Mouse (Mus musculus) spleen, adult 2 months (tissue): ENCODE results near the gene Chmp4b. TPM values are rescaled to one million over a fixed set of nuclear protein-coding genes. Genes with fewer than 3 reads are reported as not detected.

ENCODE experiments used
- DNase-seq, 2 experiments: peaks; one replicate each; pipeline versions ENCODE4 v3.0.0 to v3.0.0-alpha.2; 2012 to 2021; ENCODE audit warnings: low spot score in 2 of 2, low read depth in 1 of 2
- H3K27ac ChIP-seq: fragments of 200-500 bp; 2 replicates; pipeline ENCODE4 v1.5.1; 2012; ENCODE audit warnings: low read length, inconsistent platforms; ENCODE audit not compliant: insufficient read depth
- H3K27me3 ChIP-seq: fragments of 200-500 bp; 2 replicates; pipeline ENCODE4 v1.6.1; 2012; ENCODE audit warnings: mild to moderate bottlenecking, moderate library complexity, low read length, inconsistent platforms; ENCODE audit not compliant: control insufficient read depth, insufficient read depth
- H3K36me3 ChIP-seq: fragments of 200-500 bp; 2 replicates; pipeline ENCODE4 v1.6.1; 2012; ENCODE audit warnings: mild to moderate bottlenecking, low read length, inconsistent platforms; ENCODE audit not compliant: control insufficient read depth, insufficient read depth
- H3K4me1 ChIP-seq: fragments of 200-500 bp; 2 replicates; pipeline ENCODE4 v1.6.1; 2011; ENCODE audit warnings: inconsistent platforms; ENCODE audit not compliant: control insufficient read depth, insufficient read depth, insufficient read length
- H3K4me3 ChIP-seq: fragments of 200-500 bp; 2 replicates; pipeline ENCODE4 v1.5.1; 2011; ENCODE audit warnings: mild to moderate bottlenecking, inconsistent platforms; ENCODE audit not compliant: insufficient read depth, insufficient read length; ENCODE audit errors: extremely low read depth
- CTCF ChIP-seq: fragments of 200-500 bp; IDR thresholded peaks from 2 replicates; pipeline ENCODE4 v1.5.1; 2011; ENCODE audit warnings: mild to moderate bottlenecking, inconsistent platforms; ENCODE audit not compliant: insufficient read depth, insufficient read length, insufficient replicate concordance; ENCODE audit errors: extremely low read depth
- POLR2A ChIP-seq: fragments of 200-500 bp; IDR thresholded peaks from 2 replicates; pipeline ENCODE4 v1.6.1; 2011; ENCODE audit warnings: low read depth, low read length, inconsistent platforms
- WGBS: fragments of 180-500 bp; shearing (Covaris S2); methylation state at CpG from one replicate; pipeline ENCODE4 v1.1.7; 2018; 5-methylcytosine and 5-hydroxymethylcytosine counted together
- polyA plus RNA-seq: library from polyadenylated mRNA; depleted of rRNA; stranded (reverse); fragments of >200 nt; gene quantifications from 2 replicates; pipeline ENCODE4 v1.2.3, GENCODE M21; 2012; rRNA removed

Chmp4b gene
- polyA plus RNA-seq, 1 experiment: 52.8 TPM

DNA sequence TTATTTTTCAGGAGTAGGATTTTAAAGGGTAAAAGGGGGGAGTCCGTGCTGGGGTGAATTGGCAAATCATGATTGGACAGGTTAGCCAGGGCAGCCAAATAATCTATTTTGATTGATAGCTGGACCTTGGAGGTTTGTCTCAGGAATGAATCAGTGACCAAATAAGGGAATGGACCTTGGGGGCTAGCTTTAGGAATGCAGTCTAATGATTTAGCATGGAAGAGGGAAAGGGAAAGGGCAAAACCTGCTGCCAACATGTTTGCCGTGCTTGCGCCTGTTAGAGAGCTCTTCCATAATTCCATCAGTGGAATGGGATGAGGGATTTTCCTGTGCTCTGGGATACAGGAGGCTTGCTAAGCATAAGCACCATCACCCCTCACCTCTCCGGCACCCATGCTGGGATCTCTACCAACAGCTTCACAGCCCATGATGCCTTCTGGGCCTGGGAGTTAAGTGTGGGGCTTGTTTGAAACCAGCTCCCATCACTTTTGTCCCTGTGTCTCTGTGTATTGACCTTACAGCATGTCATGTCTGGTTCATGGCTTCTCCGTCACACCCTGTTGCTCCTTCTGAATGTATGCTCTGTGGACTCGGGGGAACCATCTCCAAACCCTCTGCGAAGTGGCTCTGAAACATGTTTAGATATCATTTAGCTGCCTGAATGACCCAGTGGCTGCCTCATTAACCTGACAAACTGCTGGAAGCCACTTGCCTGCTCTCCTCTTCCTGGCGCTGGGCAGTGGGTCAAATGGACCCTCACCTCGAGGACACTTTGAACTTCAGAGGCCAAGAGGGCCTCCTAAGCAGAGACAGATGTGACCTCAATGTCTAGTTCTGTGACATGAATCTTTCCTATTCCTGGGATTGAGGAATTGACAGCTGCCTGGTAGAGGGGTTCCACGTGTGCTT is 91.7 kb downstream of the Chmp4b start:
- Histone ChIP-seq H3K4me1 (no peaks in the 10 kb centered on the region), H3K27me3 (no peaks in the 10 kb centered on the region), H3K36me3 (no peaks in the 10 kb centered on the region), H3K27ac (no peak overlapping the region), H3K4me3 (no peak overlapping the region)
- no peak for TF ChIP-seq CTCF
- no peak for TF ChIP-seq POLR2A
- WGBS: 87% methylated on average over 10 of the region's 10 CpGs
- no peak for DNase-seq

DNA sequence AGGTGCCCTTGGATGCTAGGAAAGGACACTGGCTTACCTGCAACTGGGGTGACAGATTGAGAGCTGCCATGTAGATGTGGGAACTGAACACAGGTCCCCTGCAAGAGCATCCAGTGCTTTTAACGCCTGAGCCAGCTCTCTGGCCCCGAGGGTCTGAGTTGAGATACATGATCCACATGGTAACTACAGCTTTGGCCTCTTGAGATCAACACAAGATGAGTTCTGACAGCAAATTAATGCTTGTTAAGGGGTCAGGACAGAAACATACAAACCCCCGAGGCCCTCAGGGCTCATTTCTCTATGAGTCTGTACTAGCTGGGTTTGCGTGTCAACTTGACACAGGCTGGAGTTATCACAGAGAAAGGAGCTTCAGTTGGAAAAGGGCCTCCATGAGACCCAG is 92.4 kb downstream of the Chmp4b start:
- 87% methylated on average over 4 of the region's 4 CpGs for WGBS
- Histone ChIP-seq H3K36me3 (no peaks in the 10 kb centered on the region), H3K4me3 (no peak overlapping the region), H3K27me3 (no peaks in the 10 kb centered on the region), H3K4me1 (no peaks in the 10 kb centered on the region), H3K27ac (no peak overlapping the region)
- DNase-seq: no peak
- TF ChIP-seq CTCF (no peak), POLR2A (no peak)

Other genes starting within 250 kb of the Chmp4b start
- gene Snta1, start 243.6 kb upstream of the Chmp4b start, polyA plus RNA-seq: 11.0 and 12.1 TPM in 2 replicates
- gene Cbfa2t2, start 215.2 kb upstream of the Chmp4b start, polyA plus RNA-seq: 5.1 and 7.8 TPM in 2 replicates
- gene 1700003F12Rik, start 104.6 kb upstream of the Chmp4b start, polyA plus RNA-seq: 2.9 and 3.3 TPM in 2 replicates
- gene Actl10, start 99.9 kb upstream of the Chmp4b start, polyA plus RNA-seq: 0.09 and 0.12 TPM in 2 replicates
- gene Necab3, start 92.8 kb upstream of the Chmp4b start, polyA plus RNA-seq: 0.63 and 1.1 TPM in 2 replicates
- 11.0 and 21.5 TPM in 2 replicates for gene E2f1, start 81.8 kb upstream of the Chmp4b start, polyA plus RNA-seq
- gene Pxmp4, start 48.0 kb upstream of the Chmp4b start, polyA plus RNA-seq: 14.6 and 20.3 TPM in 2 replicates
- gene Zfp341, start 38.4 kb upstream of the Chmp4b start, polyA plus RNA-seq: 6.1 and 7.1 TPM in 2 replicates
- 0.80 and 1.4 TPM in 2 replicates for gene 4930519P11Rik, start 38.3 kb upstream of the Chmp4b start, polyA plus RNA-seq
- not detected in 2 replicates for gene Gm14214, start 118.3 kb downstream of the Chmp4b start, polyA plus RNA-seq
- gene Raly, start 139.4 kb downstream of the Chmp4b start, polyA plus RNA-seq: 153 and 204 TPM in 2 replicates
- gene a, start 139.7 kb downstream of the Chmp4b start, polyA plus RNA-seq: 0.47 TPM in 1 of 2 replicates, not detected in the other
- gene Eif2s2, start 241.2 kb downstream of the Chmp4b start, polyA plus RNA-seq: 3.6 TPM in 2 replicates